9 mouse cellular contexts compared by ENCODE assay signal in the genomic region with DNA sequence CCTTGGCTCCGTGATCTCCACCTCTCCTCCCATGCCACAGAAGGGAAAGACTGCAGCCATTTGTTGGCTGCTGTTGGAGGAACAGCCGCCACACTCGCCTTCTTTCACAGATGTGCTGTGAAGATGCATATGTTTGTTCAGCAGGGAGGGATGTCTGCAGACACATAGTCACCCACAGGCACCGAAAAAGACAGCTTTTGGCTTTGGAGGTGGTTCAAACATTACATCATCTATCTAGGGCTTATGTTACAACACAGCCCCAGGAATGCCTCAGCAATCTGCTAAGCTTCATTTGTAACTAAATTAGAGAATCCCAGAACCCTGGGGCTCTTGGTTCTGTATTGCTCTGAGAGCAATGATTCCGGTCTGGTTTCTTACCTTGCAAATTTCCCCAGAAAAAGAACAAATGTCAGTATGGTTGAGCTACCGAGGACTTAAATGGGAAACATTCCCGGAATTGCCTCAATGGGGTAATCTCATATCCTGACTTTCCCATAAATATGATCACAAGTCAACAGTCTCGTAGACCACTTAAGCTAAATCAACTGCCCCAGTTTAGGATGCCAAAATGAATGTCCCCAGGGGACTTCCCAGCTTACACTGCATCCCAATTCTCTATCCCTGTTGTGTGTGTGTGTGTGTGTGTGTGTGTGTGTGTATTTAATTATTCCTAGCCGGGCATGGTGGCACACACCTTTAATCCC. TPM values are rescaled to one million over a fixed set of nuclear protein-coding genes. Genes with fewer than 3 reads are reported as not detected.
DNase-seq lines count a peak whose midpoint lies in the region.
"Had no signal": no experiment of that assay in that cellular context is flagged by ENCODE, and none has a peak within 500 bp of the region (broad histone marks: within the 10 kb centered on the region; RNA-seq: fewer than 3 reads in every experiment).

No protein-coding gene starts in this region.

- DNase-seq in gastrocnemius, adult 18-20 months (ENCODE audit: low spot score), result peak; percentile 48
- DNase-seq in gastrocnemius, postnatal 10 days, result no peak
- peak; percentile 88 for DNase-seq in 3T3-L1 (ENCODE audit: low read depth, low spot score)
- DNase-seq in cerebellum, postnatal 25 days, result peak; percentile 39 to 43
- peak; percentile 50 to 67 for DNase-seq in left cerebral cortex, adult 18-20 months (ENCODE audit: low spot score in 2 of 2)
- no peak for DNase-seq in thymus, postnatal 36 days
- no peak for DNase-seq in spleen, postnatal 4 days (ENCODE audit: low spot score in 2 of 2)
- no peak for DNase-seq in embryo, embryonic 9.5 days (ENCODE audit: extremely low spot score)

RNA-seq across cellular contexts. Expression of gene Lamc2, which starts 5.5 kb away (rescaled TPM):
- total RNA-seq in gastrocnemius, adult 18-20 months (2021), result 1 to 10 TPM; 3.3 to 9.7 TPM
- 1 to 10 TPM; 2.6 to 4.6 TPM for total RNA-seq in gastrocnemius, postnatal 10 days (2021)
- 10 to 100 TPM; 11.2 TPM for total RNA-seq in left cerebral cortex, adult 18-20 months (2021)
- total RNA-seq: common myeloid progenitor, adult 5-6 weeks had no signal

Comparison
In these comparisons a context has a peak if more than half of its experiments do, and no peak if none do; other contexts are left out.
1. DNase-seq: peak in gastrocnemius, adult 18-20 months (single experiment), 3T3-L1 (single experiment), cerebellum, postnatal 25 days (2 of 2) and left cerebral cortex, adult 18-20 months (2 of 2); none in gastrocnemius, postnatal 10 days (single experiment), thymus, postnatal 36 days (0 of 2), spleen, postnatal 4 days (0 of 2) and embryo, embryonic 9.5 days (single experiment).